Mouse (Mus musculus) lung, embryonic 16.5 days (tissue): ENCODE measurements at regions not wholly inside any gene's neighbourhood (a gene's known extent, or its start where the extent isn't known, plus 50 kb on each side); places are given as distances from the start of the nearest gene placed in this dataset.

Experiments used
- ATAC-seq: fragments of 200-750 bp; cut with Nextera tagmentation; 2 replicates; pipeline ENCODE4 v1.8.0; 2017; ENCODE audit warnings: low read depth, mild to moderate bottlenecking, moderate library complexity
- H3K27ac ChIP-seq: fragments of 300-500 bp; sonication (generic); 2 replicates; pipeline ENCODE4 v1.5.1; 2014; ENCODE audit warnings: mild to moderate bottlenecking, control low read depth, low read length
- H3K27me3 ChIP-seq: fragments of 300-500 bp; sonication (generic); 2 replicates; pipeline ENCODE4 v1.6.1; 2014; ENCODE audit warnings: low read depth, low read length, mixed read lengths; ENCODE audit not compliant: control insufficient read depth, insufficient read depth
- H3K36me3 ChIP-seq: fragments of 300-500 bp; sonication (generic); 2 replicates; pipeline ENCODE4 v1.6.1; 2014; ENCODE audit warnings: low read length; ENCODE audit not compliant: control insufficient read depth, insufficient read depth
- H3K4me1 ChIP-seq: fragments of 300-500 bp; sonication (generic); replicated peaks from 2 replicates; pipeline ENCODE4 v1.6.1; 2014; ENCODE audit warnings: low read length, mixed read lengths; ENCODE audit not compliant: control insufficient read depth, insufficient read depth
- H3K4me2 ChIP-seq: fragments of 300-500 bp; sonication (generic); 2 replicates; pipeline ENCODE4 v1.6.1; 2014; ENCODE audit warnings: low read depth, low read length, control low read depth
- H3K4me3 ChIP-seq: fragments of 300-500 bp; sonication (generic); 2 replicates; pipeline ENCODE4 v1.5.1; 2014; ENCODE audit warnings: mild to moderate bottlenecking, low read length, control low read depth
- H3K9ac ChIP-seq: fragments of 300-500 bp; sonication (generic); 2 replicates; pipeline ENCODE4 v1.6.1; 2014; ENCODE audit warnings: low read length, control low read depth
- H3K9me3 ChIP-seq: fragments of 300-500 bp; sonication (generic); 2 replicates; pipeline ENCODE4 v1.6.1; 2016; ENCODE audit warnings: low read length; ENCODE audit not compliant: control insufficient read depth
- WGBS: fragments of 180-500 bp; shearing (Covaris S2); extraction: QIAGEN DNeasy Blood & Tissue Kit; methylation state at CpG from one replicate; pipeline ENCODE4 v1.1.7; 2014; 5-methylcytosine and 5-hydroxymethylcytosine counted together

- no peak overlapping the region for H3K4me3 ChIP-seq
- no peak for ATAC-seq
- no peaks in the 10 kb centered on the region for H3K9me3 ChIP-seq
- WGBS: 77% methylated on average over 2 of the region's 2 CpGs
- H3K9ac ChIP-seq: no peak overlapping the region
- H3K4me2 ChIP-seq: no peak overlapping the region
- no peak overlapping the region for H3K27ac ChIP-seq
- H3K4me1 ChIP-seq: no peaks in the 10 kb centered on the region
- H3K36me3 ChIP-seq: no peaks in the 10 kb centered on the region
- H3K27me3 ChIP-seq: no peaks in the 10 kb centered on the region
These were observed 711.3 kb downstream of the Bcl11a start for GRCm38 (mm10) chr11:24789120-24789519.

DNA sequence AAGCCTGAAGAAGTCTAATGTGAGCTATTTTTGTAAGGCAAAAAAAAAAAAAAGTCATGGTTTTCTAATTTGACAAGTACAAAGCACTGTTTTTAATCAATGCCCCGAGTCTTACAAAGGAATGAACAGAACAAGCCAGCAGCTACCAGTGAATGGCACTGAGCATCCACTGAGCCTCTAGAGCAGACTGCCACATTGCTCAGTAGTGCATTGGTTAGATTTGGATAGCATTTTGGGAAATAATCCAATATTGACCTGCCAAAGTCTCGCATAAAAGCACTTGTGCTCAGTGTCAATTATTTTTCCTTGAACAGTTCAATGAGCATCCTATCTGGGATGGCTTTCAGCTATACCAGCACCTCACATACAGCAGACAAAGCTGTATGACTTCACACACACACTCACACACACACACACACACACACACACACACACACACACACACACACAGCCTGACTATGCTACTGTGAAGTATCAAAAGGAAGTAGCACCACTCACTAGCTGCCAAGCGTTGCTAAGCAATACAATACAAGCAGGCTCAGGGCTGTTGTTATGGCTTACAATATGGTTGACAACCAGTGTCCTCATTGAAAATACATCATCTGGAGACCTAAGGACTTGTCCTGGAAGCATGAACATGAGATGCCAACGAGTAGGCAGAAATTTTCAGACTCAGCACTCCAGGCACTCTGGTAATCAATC is 717.8 kb downstream of the Bcl11a start:
- ATAC-seq: no peak
- no peak overlapping the region for H3K4me2 ChIP-seq
- no peaks in the 10 kb centered on the region for H3K9me3 ChIP-seq
- H3K36me3 ChIP-seq: no peaks in the 10 kb centered on the region
- H3K4me3 ChIP-seq: no peak overlapping the region
- no peaks in the 10 kb centered on the region for H3K27me3 ChIP-seq
- H3K4me1 ChIP-seq: no peaks in the 10 kb centered on the region
- 55% methylated on average over 4 of the region's 4 CpGs for WGBS
- H3K9ac ChIP-seq: no peak overlapping the region
- no peak overlapping the region for H3K27ac ChIP-seq

- no peaks in the 10 kb centered on the region for H3K4me1 ChIP-seq
- no peak for ATAC-seq
- 67% methylated on average over 8 of the region's 8 CpGs for WGBS
- no peaks in the 10 kb centered on the region for H3K36me3 ChIP-seq
- H3K27me3 ChIP-seq: no peaks in the 10 kb centered on the region
- H3K4me3 ChIP-seq: no peak overlapping the region
- H3K9me3 ChIP-seq: no peaks in the 10 kb centered on the region
- no peak overlapping the region for H3K9ac ChIP-seq
- no peak overlapping the region for H3K27ac ChIP-seq
- H3K4me2 ChIP-seq: no peak overlapping the region
These were observed 726.8 kb downstream of the Bcl11a start for GRCm38 (mm10) chr11:24804623-24805023.

DNA sequence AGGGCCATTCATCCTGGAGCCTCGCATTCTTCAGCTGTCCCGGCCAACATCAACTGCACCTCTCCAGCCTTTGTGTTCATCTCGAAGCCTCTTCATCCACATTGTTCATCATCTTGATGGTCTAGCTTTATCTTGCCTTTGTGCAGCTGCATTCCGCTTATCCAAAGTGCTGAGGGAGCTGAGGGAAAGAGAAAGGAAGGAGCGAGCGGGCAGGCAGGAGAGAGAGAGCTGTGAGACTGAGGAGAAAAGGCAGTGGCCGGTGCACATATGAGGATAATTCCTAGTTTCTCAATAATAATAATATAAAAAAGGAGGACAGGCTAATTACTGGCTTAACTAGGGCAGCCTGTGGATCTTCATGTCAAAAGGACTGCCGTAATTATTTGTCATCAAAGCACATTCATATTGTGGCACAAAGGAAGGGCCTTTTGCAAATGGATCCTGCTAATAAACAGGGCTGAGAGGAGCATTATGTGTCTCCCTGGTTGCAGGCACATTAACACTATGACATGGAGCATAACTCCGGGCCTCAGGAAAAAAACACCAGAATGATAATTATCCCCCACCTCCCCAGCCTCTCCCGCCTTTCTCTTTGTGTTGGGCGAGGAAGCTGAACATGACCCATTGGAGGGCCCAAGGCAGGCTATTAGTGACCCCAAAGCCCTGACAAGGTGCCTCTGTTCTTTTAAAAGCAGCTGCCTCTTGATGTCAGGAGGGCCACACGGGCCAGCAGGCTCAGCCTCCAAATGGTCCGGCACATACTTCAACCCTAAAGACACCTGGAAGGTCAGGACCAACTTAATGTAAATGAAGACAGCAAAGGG is 751.9 kb downstream of the Bcl11a start:
- Histone ChIP-seq H3K36me3 (no peaks in the 10 kb centered on the region), H3K4me2 (no peak overlapping the region), H3K27ac (no peak overlapping the region), H3K9ac (no peak overlapping the region), H3K4me1 (no peaks in the 10 kb centered on the region), H3K4me3 (no peak overlapping the region), H3K9me3 (no peaks in the 10 kb centered on the region), H3K27me3 (no peaks in the 10 kb centered on the region)
- WGBS: 47% methylated on average over 13 of the region's 13 CpGs
- no peak for ATAC-seq

- 70% methylated on average over 2 of the region's 2 CpGs for WGBS
- Histone ChIP-seq H3K36me3 (no peaks in the 10 kb centered on the region), H3K4me3 (no peak overlapping the region), H3K9ac (no peak overlapping the region), H3K27ac (no peak overlapping the region), H3K4me2 (no peak overlapping the region), H3K9me3 (no peaks in the 10 kb centered on the region), H3K27me3 (no peaks in the 10 kb centered on the region), H3K4me1 (no peaks in the 10 kb centered on the region)
- ATAC-seq: no peak
These were observed 752.6 kb downstream of the Bcl11a start for GRCm38 (mm10) chr11:24830484-24830883.

GRCm38 (mm10) chr11:24843839-24844738 is 766.2 kb downstream of the Bcl11a start:
- Histone ChIP-seq H3K9ac (no peak overlapping the region), H3K36me3 (no peaks in the 10 kb centered on the region), H3K27me3 (no peaks in the 10 kb centered on the region), H3K4me3 (no peak overlapping the region), H3K4me1 (0 out of 2 replicates have a peak, but pooled peaks cover 3% of the 10 kb centered on the region), H3K9me3 (no peaks in the 10 kb centered on the region), H3K27ac (0 out of 2 replicates have a peak overlapping the region, but pooled peaks have one; percentile 32), H3K4me2 (no peak overlapping the region)
- 29% methylated on average over 2 of the region's 2 CpGs for WGBS
- ATAC-seq: peak; percentile 79

- ATAC-seq: no peak
- H3K9ac ChIP-seq: no peak overlapping the region
- H3K27me3 ChIP-seq: no peaks in the 10 kb centered on the region
- H3K27ac ChIP-seq: no peak overlapping the region
- H3K4me1 ChIP-seq: no peaks in the 10 kb centered on the region
- no peak overlapping the region for H3K4me3 ChIP-seq
- H3K9me3 ChIP-seq: no peaks in the 10 kb centered on the region
- no peak overlapping the region for H3K4me2 ChIP-seq
- H3K36me3 ChIP-seq: no peaks in the 10 kb centered on the region
- 78% methylated on average over 6 of the region's 6 CpGs for WGBS
These were observed 779.1 kb downstream of the Bcl11a start for GRCm38 (mm10) chr11:24856991-24857390.

DNA sequence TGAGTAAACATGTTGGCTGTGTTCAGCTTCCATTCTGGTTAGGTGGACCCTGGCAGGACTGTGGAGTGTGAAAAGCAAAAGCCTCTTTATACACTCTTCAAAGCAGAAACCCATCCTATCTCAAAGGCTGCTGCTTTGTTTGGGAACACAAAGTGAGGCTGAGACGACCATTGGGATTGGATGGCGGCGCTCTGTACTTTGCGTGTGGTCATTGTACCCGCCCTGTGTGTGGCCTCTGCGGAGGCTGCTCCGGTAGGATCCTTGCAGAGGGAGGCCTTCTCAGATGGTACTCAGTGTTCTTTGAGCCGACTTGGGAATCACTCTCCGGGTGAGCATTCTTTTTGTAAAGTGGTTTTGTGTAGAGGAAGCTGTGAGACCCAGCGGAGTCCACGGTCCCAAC is 786.8 kb downstream of the Bcl11a start:
- Histone ChIP-seq H3K4me1 (no peaks in the 10 kb centered on the region), H3K27me3 (no peaks in the 10 kb centered on the region), H3K9ac (no peak overlapping the region), H3K4me3 (no peak overlapping the region), H3K36me3 (no peaks in the 10 kb centered on the region), H3K4me2 (no peak overlapping the region), H3K27ac (no peak overlapping the region), H3K9me3 (no peaks in the 10 kb centered on the region)
- no peak for ATAC-seq
- 76% methylated on average over 11 of the region's 11 CpGs for WGBS
